Mouse (Mus musculus): ENCODE results near the gene Spx. TPM values are rescaled to one million over a fixed set of nuclear protein-coding genes. Genes with fewer than 3 reads are reported as not detected.

Spx gene
- total RNA-seq, 2 experiments from 2014 or later, result not detected

- ATAC-seq (replicated peaks; ENCODE audit: poor library complexity, severe bottlenecking), result 0 out of 2 replicates have a peak, but pooled peaks have one; percentile 9
Observed at GRCm38 (mm10) chr6:142414597-142414996, 1.4 kb downstream of the Spx start.

GRCm38 (mm10) chr6:142424976-142425375 is 11.7 kb downstream of the Spx start:
- no peak for ATAC-seq (replicated peaks; ENCODE audit: poor library complexity, severe bottlenecking)

- ATAC-seq (replicated peaks; ENCODE audit: poor library complexity, severe bottlenecking), result no peak
Observed at GRCm38 (mm10) chr6:142429072-142429471, 15.8 kb downstream of the Spx start.

GRCm38 (mm10) chr6:142451381-142451780 is 38.1 kb downstream of the Spx start:
- no peak for ATAC-seq (replicated peaks; ENCODE audit: poor library complexity, severe bottlenecking)

GRCm38 (mm10) chr6:142453311-142453710 is 40.1 kb downstream of the Spx start:
- peak; percentile 81 for ATAC-seq (replicated peaks; ENCODE audit: poor library complexity, severe bottlenecking)

GRCm38 (mm10) chr6:142455314-142455996 is 42.2 kb downstream of the Spx start:
- ATAC-seq (replicated peaks; ENCODE audit: poor library complexity, severe bottlenecking), result peak; percentile 84

GRCm38 (mm10) chr6:142458010-142458409 is 44.8 kb downstream of the Spx start:
- ATAC-seq (replicated peaks; ENCODE audit: poor library complexity, severe bottlenecking), result no peak

- no peak for ATAC-seq (replicated peaks; ENCODE audit: poor library complexity, severe bottlenecking)
Observed at GRCm38 (mm10) chr6:142459017-142459678, 45.9 kb downstream of the Spx start.

GRCm38 (mm10) chr6:142462194-142462593 is 49.0 kb downstream of the Spx start:
- ATAC-seq (replicated peaks; ENCODE audit: poor library complexity, severe bottlenecking), result no peak

Other genes with a start within 250 kb of the Spx start
- gene Slco1a6, start 204.9 kb upstream of the Spx start, total RNA-seq (2014; fragmentation: Nextera tagmentation), result not detected in 2 replicates
- gene Slco1a6, start 204.9 kb upstream of the Spx start, total RNA-seq (2017), result not detected in 2 replicates
- not detected in 2 replicates for gene Iapp, start 115.0 kb upstream of the Spx start, total RNA-seq (2014; fragmentation: Nextera tagmentation)
- not detected in 2 replicates for gene Iapp, start 115.0 kb upstream of the Spx start, total RNA-seq (2017)
- not detected in 2 replicates for gene Slco1a5, start 90.5 kb upstream of the Spx start, total RNA-seq (2014; fragmentation: Nextera tagmentation)
- gene Slco1a5, start 90.5 kb upstream of the Spx start, total RNA-seq (2017), result not detected in 2 replicates
- 9.3 and 11.6 TPM in 2 replicates for gene Pyroxd1, start 67.8 kb upstream of the Spx start, total RNA-seq (2014; fragmentation: Nextera tagmentation)
- 14.0 and 15.3 TPM in 2 replicates for gene Pyroxd1, start 67.8 kb upstream of the Spx start, total RNA-seq (2017)
- gene Recql, start 26.4 kb upstream of the Spx start, total RNA-seq (2014; fragmentation: Nextera tagmentation), result 44.0 and 62.4 TPM in 2 replicates
- gene Recql, start 26.4 kb upstream of the Spx start, total RNA-seq (2017), result 35.8 and 45.6 TPM in 2 replicates
- 27.1 and 32.9 TPM in 2 replicates for gene Golt1b, start 26.2 kb upstream of the Spx start, total RNA-seq (2014; fragmentation: Nextera tagmentation)
- 35.3 and 36.2 TPM in 2 replicates for gene Golt1b, start 26.2 kb upstream of the Spx start, total RNA-seq (2017)
- not detected in 2 replicates for gene Gys2, start 59.7 kb downstream of the Spx start, total RNA-seq (2014; fragmentation: Nextera tagmentation)
- gene Gys2, start 59.7 kb downstream of the Spx start, total RNA-seq (2017), result not detected in 2 replicates
- gene Ldhb, start 94.5 kb downstream of the Spx start, total RNA-seq (2014; fragmentation: Nextera tagmentation), result 64.1 and 67.3 TPM in 2 replicates
- 41.2 and 42.4 TPM in 2 replicates for gene Ldhb, start 94.5 kb downstream of the Spx start, total RNA-seq (2017)
- not detected in 2 replicates for gene Kcnj8, start 158.2 kb downstream of the Spx start, total RNA-seq (2014; fragmentation: Nextera tagmentation)
- gene Kcnj8, start 158.2 kb downstream of the Spx start, total RNA-seq (2017), result not detected in 2 replicates